Mouse (Mus musculus) R1 (cell line): ENCODE results near the gene Pard3b.

Source experiments
- DNase-seq: peaks from one replicate; pipeline ENCODE4 v3.0.0-alpha.2; 2018; ENCODE audit warnings: low read depth, low spot score

Gene Pard3b

DNA sequence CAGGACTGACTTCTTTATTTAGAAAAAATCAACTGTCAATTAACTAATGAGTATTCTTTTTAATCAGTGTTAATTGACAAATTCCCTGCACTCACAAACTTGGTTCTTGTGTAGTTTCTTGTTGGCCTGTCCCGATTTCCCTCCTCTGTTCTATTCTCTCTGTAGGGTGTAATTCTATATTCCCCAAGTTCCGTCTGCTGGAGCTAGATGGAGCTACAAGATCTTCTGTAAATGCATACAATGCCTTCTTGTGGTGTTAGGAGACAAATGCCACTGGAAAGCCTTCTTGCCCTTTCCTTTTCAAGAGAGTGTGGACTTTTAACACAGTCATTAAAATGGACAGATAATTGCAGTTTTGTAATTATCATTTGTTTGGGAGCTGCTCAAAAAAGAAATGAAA is 286.3 kb downstream of the Pard3b start:
- peak; percentile 7 for DNase-seq

DNA sequence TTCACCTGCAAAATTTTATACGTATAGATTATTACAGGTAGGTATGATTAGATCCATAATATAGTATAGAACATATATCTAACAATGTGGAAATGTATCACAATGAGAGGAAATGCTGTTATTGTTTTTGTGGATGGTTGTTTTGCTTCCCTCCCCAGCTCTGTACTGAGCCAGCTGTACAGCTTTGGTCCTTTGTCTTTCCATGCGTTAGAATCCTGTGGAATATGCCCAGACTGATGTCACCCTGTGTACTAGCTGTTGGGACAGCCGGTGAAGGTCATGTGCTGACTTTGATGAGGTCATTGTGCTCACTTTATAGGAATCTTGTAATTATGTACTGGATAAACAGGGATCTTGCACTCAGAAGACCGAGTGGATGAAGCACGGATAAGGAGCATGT is 286.9 kb downstream of the Pard3b start:
- no peak for DNase-seq

DNA sequence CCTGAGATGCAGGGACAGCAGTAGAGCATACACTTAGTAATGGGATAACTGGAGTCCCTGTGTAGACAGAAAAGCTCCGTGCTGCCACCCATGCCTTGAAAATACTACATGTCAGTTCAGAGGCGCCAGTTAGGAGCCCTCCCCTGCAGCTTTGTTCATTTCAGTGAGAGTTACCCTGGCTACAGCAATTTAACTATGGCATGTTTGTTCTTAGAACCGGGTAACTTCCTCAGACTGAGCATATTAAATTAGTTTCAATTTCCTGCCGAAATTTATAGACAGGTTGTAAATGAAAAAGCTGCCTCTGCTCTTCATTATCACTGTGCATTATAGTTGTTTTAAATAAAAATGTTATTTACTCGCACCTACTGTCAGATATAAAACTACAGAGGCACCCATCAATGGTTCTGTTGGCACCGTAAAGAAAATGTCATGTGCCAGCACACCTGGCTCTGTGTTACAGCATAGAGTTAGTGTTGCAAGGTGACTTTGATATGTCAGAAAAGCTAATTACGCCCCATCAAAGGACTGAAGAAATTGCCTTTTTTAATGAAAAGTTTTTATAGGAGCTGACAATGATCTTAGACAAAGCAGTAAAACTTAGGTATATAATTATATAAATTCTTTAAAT is 289.6 kb downstream of the Pard3b start:
- DNase-seq = no peak

- DNase-seq = peak; percentile 6
Observed at GRCm38 (mm10) chr1:61933574-61933973, 294.9 kb downstream of the Pard3b start.

DNA sequence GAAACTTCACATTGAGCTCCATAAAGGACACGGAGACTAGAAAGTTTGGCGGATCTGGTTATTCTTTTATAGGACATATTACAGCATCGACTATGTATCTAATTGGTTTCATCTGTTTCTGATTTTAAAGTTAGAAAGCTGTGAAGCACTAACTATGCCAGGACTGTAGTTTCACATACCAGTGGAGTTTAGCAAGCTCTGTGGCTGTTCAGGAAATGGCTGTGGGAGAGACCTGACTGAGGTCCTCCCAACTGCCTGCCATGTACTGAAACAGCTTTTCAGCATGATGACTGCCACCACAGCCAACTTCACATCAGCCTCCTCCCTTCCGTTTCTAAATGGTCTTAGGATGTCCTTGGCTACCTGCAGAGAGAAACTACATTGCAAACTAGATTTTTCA is 296.1 kb downstream of the Pard3b start:
- DNase-seq = no peak

GRCm38 (mm10) chr1:61939882-61940281 is 301.3 kb downstream of the Pard3b start:
- no peak for DNase-seq

DNA sequence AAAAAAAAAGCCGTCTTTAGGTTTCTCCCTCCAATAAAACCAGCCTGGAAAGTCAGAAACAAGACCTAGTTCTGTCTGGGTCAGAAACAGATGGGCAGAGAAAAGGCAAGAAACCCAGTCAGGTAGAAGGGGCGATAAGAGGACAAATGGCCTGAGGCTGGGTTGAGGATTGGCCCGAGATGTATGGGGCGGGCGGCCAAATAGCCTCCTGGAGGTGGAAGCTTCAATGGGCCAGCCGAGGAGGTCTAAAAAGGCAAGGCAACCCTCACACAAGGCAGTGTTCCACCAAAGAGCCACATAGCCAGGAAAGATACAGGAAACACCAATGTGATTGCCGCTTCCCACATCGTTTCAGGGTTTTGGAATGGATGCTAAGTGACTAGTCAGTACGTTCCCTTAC is 322.9 kb downstream of the Pard3b start:
- no peak for DNase-seq

- DNase-seq = no peak
Observed at GRCm38 (mm10) chr1:61962571-61962970, 323.9 kb downstream of the Pard3b start.

- peak; percentile 54 for DNase-seq
Observed at GRCm38 (mm10) chr1:61967124-61967523, 328.5 kb downstream of the Pard3b start.

- DNase-seq = no peak
Observed at GRCm38 (mm10) chr1:61967807-61968206, 329.2 kb downstream of the Pard3b start.

GRCm38 (mm10) chr1:61997711-61998110 is 359.1 kb downstream of the Pard3b start:
- DNase-seq = no peak

- no peak for DNase-seq
Observed at GRCm38 (mm10) chr1:62008811-62009210, 370.2 kb downstream of the Pard3b start.

DNA sequence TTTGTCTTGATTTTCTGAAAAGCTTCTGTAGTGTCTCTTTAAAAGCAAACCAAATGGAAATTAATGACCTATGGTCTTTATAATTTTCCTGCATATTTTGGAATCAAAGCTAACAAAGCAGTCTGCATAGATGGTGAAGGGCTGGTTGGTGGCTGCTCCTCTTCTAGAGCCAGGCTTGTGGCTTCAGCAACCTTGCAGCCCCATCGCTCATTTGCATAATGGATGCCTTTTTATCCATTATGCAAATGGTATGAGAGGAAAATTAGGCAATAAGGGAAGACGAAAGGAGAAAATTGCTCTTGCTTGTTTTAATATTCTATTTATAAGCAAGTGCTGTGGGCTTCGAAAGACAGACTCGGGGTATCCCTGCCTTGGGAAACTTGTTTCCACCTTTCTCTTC is 373.1 kb downstream of the Pard3b start:
- no peak for DNase-seq

- no peak for DNase-seq
Observed at GRCm38 (mm10) chr1:62016536-62017300, 378.1 kb downstream of the Pard3b start.

- DNase-seq = no peak
Observed at GRCm38 (mm10) chr1:62018276-62018675, 379.7 kb downstream of the Pard3b start.

- DNase-seq = no peak
Observed at GRCm38 (mm10) chr1:62019743-62020142, 381.1 kb downstream of the Pard3b start.

DNA sequence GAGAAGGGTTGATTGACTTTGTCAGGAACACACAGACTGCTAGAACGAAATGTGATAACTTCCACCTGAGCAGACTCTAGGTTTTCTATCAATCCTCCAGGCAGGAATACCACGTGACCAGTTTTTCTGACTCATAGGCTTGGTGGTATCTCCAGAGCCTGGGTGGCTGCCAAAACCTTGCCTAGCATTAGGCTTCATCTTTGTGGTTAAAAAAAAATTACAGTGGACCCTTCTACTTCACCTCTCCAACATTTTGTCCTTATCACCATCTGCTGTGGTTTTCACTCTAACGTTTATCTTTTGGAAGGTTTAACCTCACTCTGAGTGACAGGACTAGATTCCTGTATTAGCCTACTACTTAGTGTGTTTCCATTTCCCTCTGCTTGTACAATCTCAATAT is 403.1 kb downstream of the Pard3b start:
- DNase-seq = no peak

DNA sequence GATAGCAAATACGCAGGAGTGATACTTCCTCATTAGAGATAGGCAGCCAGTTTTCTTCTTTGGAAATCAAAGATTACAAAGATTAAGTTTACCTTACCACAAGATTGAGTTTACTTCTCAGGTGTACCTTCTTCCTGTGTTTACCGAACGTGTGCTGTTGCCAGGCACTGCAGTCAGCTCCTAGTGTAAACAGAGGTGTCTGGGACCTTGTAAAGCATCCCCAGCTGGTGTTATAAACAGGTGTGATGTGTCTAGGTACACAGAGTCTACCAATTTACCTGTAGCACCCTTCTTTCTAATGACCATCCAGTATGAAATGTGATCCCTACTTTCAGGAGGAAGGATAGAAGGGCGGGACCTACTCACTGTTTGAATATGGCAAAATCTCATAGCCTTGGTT is 410.0 kb downstream of the Pard3b start:
- DNase-seq = no peak

GRCm38 (mm10) chr1:62051186-62051825 is 412.7 kb downstream of the Pard3b start:
- no peak for DNase-seq

DNA sequence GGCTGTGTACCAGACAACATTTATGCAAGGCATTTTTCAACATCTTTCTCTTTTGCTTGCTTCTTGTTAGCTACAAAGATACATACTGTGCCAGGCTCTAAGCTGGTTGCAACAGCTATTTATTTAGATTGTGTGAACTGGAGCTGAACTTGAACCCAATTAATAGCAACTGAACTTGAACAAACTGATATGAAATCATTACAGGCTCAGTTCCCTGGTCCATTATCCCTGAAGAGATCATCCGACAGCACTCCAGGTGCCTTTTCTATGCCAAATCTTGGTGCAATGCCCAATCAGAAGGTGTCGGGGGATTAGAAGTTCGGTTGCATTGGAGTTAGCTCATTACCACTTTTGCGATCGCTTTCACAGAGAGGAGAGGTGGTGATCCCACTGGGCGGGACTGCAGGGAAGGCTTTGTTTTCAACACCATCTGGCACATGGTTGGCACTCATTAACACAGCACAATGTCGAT is 414.6 kb downstream of the Pard3b start:
- DNase-seq = no peak

DNA sequence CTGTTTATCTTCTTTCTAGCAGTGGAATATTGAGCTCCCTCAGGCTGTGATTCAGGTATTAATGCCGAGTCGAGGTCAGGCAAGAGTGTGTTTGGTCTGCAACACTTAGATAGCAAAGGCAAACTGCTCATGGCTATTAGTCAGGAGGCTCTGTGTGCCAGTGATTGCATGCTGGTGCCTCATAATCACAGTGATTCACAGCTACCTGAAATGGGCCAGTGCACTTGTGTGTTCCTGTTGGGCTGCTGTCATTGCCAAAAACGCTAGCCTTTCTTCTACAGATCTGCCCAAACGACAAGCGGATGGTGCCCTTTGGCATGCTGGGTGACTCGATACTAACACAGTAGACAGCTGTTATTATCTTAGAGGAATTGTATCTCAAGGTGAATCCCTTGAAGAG is 416.7 kb downstream of the Pard3b start:
- DNase-seq = no peak

GRCm38 (mm10) chr1:62070617-62071016 is 432.0 kb downstream of the Pard3b start:
- no peak for DNase-seq

DNA sequence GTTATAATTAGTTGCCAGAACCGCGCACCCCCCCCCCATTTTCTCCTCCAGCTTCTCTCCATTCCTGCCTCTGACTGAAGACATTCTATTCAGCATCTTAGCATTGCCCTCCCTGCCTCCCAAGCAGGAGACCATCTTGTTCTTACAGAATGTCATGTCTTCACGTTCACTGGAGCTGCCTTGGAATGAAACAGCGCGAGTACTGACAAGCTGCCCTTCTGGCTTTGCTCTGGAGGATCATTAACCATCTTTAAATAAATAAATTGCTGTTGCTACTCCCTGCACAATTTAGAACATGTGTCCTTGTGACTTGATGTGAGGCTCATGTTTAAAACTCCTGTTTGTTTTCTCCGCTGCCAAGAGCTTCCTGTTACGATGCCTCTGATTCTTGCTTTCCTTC is 432.5 kb downstream of the Pard3b start:
- no peak for DNase-seq
